Mouse (Mus musculus): ENCODE measurements around the gene Gm9376. TPM values are rescaled to one million over a fixed set of nuclear protein-coding genes. Genes with fewer than 3 reads are reported as not detected.

Gene Gm9376
- polyA plus RNA-seq (2015; fragmentation: Nextera tagmentation; extraction: Ambion mirVana) = not detected in 2 replicates

- H3K9me3 ChIP-seq = no peaks in the 10 kb centered on the region
- 71% methylated on average over 2 of the region's 2 CpGs for WGBS
- no peaks in the 10 kb centered on the region for H3K4me1 ChIP-seq
- H3K36me3 ChIP-seq = no peaks in the 10 kb centered on the region
- H3K4me2 ChIP-seq = no peak within 1 kb of the TSS
- no peak for ATAC-seq (ENCODE audit: extremely low read depth, insufficient number of reproducible peaks, low FRiP score, low TSS enrichment)
- no peaks in the 10 kb centered on the region for H3K27me3 ChIP-seq (replicated peaks)
- H3K4me3 ChIP-seq = no peak within 1 kb of the TSS
- no peak within 1 kb of the TSS for H3K9ac ChIP-seq
- H3K27ac ChIP-seq (replicated peaks) = no peak within 1 kb of the TSS
These were observed at the start of gene Gm9376 for GRCm38 (mm10) chr14:118266660-118267059. Gene Gm9376 (plus strand): TSS chr14:118266960.

GRCm38 (mm10) chr14:118220885-118221284 lies 45.9 kb upstream of the Gm9376 start:
- Histone ChIP-seq H3K9ac (no peak overlapping the region), H3K4me3 (no peak overlapping the region), H3K36me3 (no peaks in the 10 kb centered on the region), H3K4me1 (peaks cover 6% of the 10 kb centered on the region), H3K4me2 (no peak overlapping the region), H3K27ac (replicated peaks) (no peak overlapping the region), H3K27me3 (replicated peaks) (peaks cover 79% of the 10 kb centered on the region), H3K9me3 (no peaks in the 10 kb centered on the region)
- WGBS = 72% methylated on average over 1 of the region's 1 CpGs
- no peak for ATAC-seq (ENCODE audit: extremely low read depth, insufficient number of reproducible peaks, low FRiP score, low TSS enrichment)

- Histone ChIP-seq H3K9ac (no peak overlapping the region), H3K4me3 (0 out of 2 replicates have a peak overlapping the region, but pooled peaks have one; percentile 29), H3K27me3 (replicated peaks) (peaks cover 91% of the 10 kb centered on the region), H3K36me3 (no peaks in the 10 kb centered on the region), H3K9me3 (no peaks in the 10 kb centered on the region), H3K4me1 (peaks cover 16% of the 10 kb centered on the region), H3K27ac (replicated peaks) (no peak overlapping the region), H3K4me2 (peak overlapping the region; percentile 41)
- 10% methylated on average over 16 of the region's 16 CpGs for WGBS
- no peak for ATAC-seq (ENCODE audit: extremely low read depth, insufficient number of reproducible peaks, low FRiP score, low TSS enrichment)
These were observed 41.6 kb upstream of the Gm9376 start for GRCm38 (mm10) chr14:118225061-118225743.

GRCm38 (mm10) chr14:118225911-118226310 lies 40.8 kb upstream of the Gm9376 start:
- WGBS = under 1% methylated on average over 21 of the region's 21 CpGs
- peak overlapping the region; percentile 29 for H3K4me3 ChIP-seq
- ATAC-seq (ENCODE audit: extremely low read depth, insufficient number of reproducible peaks, low FRiP score, low TSS enrichment) = no peak

GRCm38 (mm10) chr14:118226471-118227155 lies 40.1 kb upstream of the Gm9376 start:
- Histone ChIP-seq H3K9me3 (no peaks in the 10 kb centered on the region), H3K4me3 (peak overlapping the region; percentile 29; the same call in 1 of the 2 replicates), H3K9ac (no peak overlapping the region), H3K36me3 (no peaks in the 10 kb centered on the region), H3K27me3 (replicated peaks) (peaks cover 98% of the 10 kb centered on the region), H3K27ac (replicated peaks) (no peak overlapping the region), H3K4me1 (peaks cover 21% of the 10 kb centered on the region), H3K4me2 (peak overlapping the region; percentile 41)
- ATAC-seq (ENCODE audit: extremely low read depth, insufficient number of reproducible peaks, low FRiP score, low TSS enrichment) = no peak
- under 1% methylated on average over 19 of the region's 21 CpGs for WGBS

More at GRCm38 (mm10) chr14:118225911-118226310, 40.8 kb upstream of the Gm9376 start:
- Histone ChIP-seq H3K36me3 (no peaks in the 10 kb centered on the region), H3K27ac (replicated peaks) (no peak overlapping the region), H3K4me1 (peaks cover 16% of the 10 kb centered on the region), H3K4me2 (peak overlapping the region; percentile 41), H3K27me3 (replicated peaks) (peaks cover 96% of the 10 kb centered on the region), H3K9ac (no peak overlapping the region), H3K9me3 (no peaks in the 10 kb centered on the region)

- WGBS = 3% methylated on average over 8 of the region's 8 CpGs
- no peak for ATAC-seq (ENCODE audit: extremely low read depth, insufficient number of reproducible peaks, low FRiP score, low TSS enrichment)
- Histone ChIP-seq H3K36me3 (no peaks in the 10 kb centered on the region), H3K27ac (replicated peaks) (no peak overlapping the region), H3K4me1 (peaks cover 38% of the 10 kb centered on the region), H3K4me3 (no peak overlapping the region), H3K9ac (no peak overlapping the region), H3K4me2 (no peak overlapping the region), H3K27me3 (replicated peaks) (peaks cover 93% of the 10 kb centered on the region), H3K9me3 (no peaks in the 10 kb centered on the region)
These were observed 34.3 kb upstream of the Gm9376 start for GRCm38 (mm10) chr14:118232381-118232970.

- no peak for ATAC-seq (ENCODE audit: extremely low read depth, insufficient number of reproducible peaks, low FRiP score, low TSS enrichment)
- Histone ChIP-seq H3K27me3 (replicated peaks) (peaks cover 90% of the 10 kb centered on the region), H3K4me1 (peaks cover 38% of the 10 kb centered on the region), H3K9me3 (no peaks in the 10 kb centered on the region), H3K4me3 (peak overlapping the region; percentile 65), H3K27ac (replicated peaks) (no peak overlapping the region), H3K36me3 (no peaks in the 10 kb centered on the region), H3K9ac (no peak overlapping the region), H3K4me2 (peak overlapping the region; percentile 98; the same call in 1 of the 2 replicates)
- 2% methylated on average over 26 of the region's 26 CpGs for WGBS
These were observed 32.8 kb upstream of the Gm9376 start for GRCm38 (mm10) chr14:118233786-118234540.

GRCm38 (mm10) chr14:118234541-118235210 lies 32.1 kb upstream of the Gm9376 start:
- WGBS = under 1% methylated on average over 59 of the region's 84 CpGs
- H3K9ac ChIP-seq = 0 out of 2 replicates have a peak overlapping the region, but pooled peaks have one; percentile 17
- H3K27me3 ChIP-seq (replicated peaks) = peaks cover 90% of the 10 kb centered on the region
- H3K9me3 ChIP-seq = no peaks in the 10 kb centered on the region
- peak overlapping the region; percentile 65 for H3K4me3 ChIP-seq
- ATAC-seq (ENCODE audit: extremely low read depth, insufficient number of reproducible peaks, low FRiP score, low TSS enrichment) = no peak
- peak overlapping the region; percentile 98 for H3K4me2 ChIP-seq
- no peaks in the 10 kb centered on the region for H3K36me3 ChIP-seq
- peaks cover 38% of the 10 kb centered on the region for H3K4me1 ChIP-seq
- no peak overlapping the region for H3K27ac ChIP-seq (replicated peaks)

- H3K9ac ChIP-seq = peak overlapping the region; percentile 62; the same call in 1 of the 2 replicates
These were observed 31.3 kb upstream of the Gm9376 start for GRCm38 (mm10) chr14:118235361-118235972.

More at GRCm38 (mm10) chr14:118235361-118235972, 31.3 kb upstream of the Gm9376 start:
- no peaks in the 10 kb centered on the region for H3K9me3 ChIP-seq
- peaks cover 38% of the 10 kb centered on the region for H3K4me1 ChIP-seq
- WGBS = under 1% methylated on average over 62 of the region's 62 CpGs
- peak overlapping the region; percentile 65 for H3K4me3 ChIP-seq
- no peaks in the 10 kb centered on the region for H3K36me3 ChIP-seq
- H3K27ac ChIP-seq (replicated peaks) = no peak overlapping the region
- H3K27me3 ChIP-seq (replicated peaks) = peaks cover 90% of the 10 kb centered on the region
- no peak for ATAC-seq (ENCODE audit: extremely low read depth, insufficient number of reproducible peaks, low FRiP score, low TSS enrichment)
- peak overlapping the region; percentile 98 for H3K4me2 ChIP-seq
